Mouse (Mus musculus) embryonic fibroblast, embryonic 13.5 days (primary cell): Measurements from ENCODE around the gene Picalm. TPM values are rescaled to one million over a fixed set of nuclear protein-coding genes. Genes with fewer than 3 reads are reported as not detected.

Experiments used
- H3K27ac ChIP-seq: 2 replicates; pipeline ENCODE4 v1.5.1; 2012; ENCODE audit warnings: low read length, control low read depth, inconsistent platforms; ENCODE audit not compliant: insufficient read depth
- H3K4me1 ChIP-seq: 2 replicates; pipeline ENCODE4 v1.6.1; 2011; ENCODE audit warnings: low read length; ENCODE audit not compliant: control insufficient read depth, insufficient read depth
- H3K4me3 ChIP-seq: 2 replicates; pipeline ENCODE4 v1.5.1; 2011; ENCODE audit warnings: mild to moderate bottlenecking, control low read depth, low read length; ENCODE audit not compliant: insufficient read depth
- CTCF ChIP-seq: IDR thresholded peaks from 2 replicates; pipeline ENCODE4 v1.5.1; 2011; ENCODE audit warnings: mild to moderate bottlenecking, control low read depth, low read length, moderate library complexity, borderline replicate concordance; ENCODE audit not compliant: insufficient read depth
- POLR2A ChIP-seq: IDR thresholded peaks from 2 replicates; pipeline ENCODE4 v1.6.1; 2011; ENCODE audit warnings: low read depth, mild to moderate bottlenecking, control low read depth, low read length, moderate library complexity
- polyA plus RNA-seq: library from polyadenylated mRNA; stranded (reverse); fragments of >200 nt; gene quantifications from 2 replicates; pipeline ENCODE4 v1.2.4, GENCODE M21; 2011; ENCODE audit warnings: low read depth; ENCODE audit not compliant: missing spikeins, insufficient read length

Picalm gene
- polyA plus RNA-seq, 1 experiment: 615 TPM

DNA sequence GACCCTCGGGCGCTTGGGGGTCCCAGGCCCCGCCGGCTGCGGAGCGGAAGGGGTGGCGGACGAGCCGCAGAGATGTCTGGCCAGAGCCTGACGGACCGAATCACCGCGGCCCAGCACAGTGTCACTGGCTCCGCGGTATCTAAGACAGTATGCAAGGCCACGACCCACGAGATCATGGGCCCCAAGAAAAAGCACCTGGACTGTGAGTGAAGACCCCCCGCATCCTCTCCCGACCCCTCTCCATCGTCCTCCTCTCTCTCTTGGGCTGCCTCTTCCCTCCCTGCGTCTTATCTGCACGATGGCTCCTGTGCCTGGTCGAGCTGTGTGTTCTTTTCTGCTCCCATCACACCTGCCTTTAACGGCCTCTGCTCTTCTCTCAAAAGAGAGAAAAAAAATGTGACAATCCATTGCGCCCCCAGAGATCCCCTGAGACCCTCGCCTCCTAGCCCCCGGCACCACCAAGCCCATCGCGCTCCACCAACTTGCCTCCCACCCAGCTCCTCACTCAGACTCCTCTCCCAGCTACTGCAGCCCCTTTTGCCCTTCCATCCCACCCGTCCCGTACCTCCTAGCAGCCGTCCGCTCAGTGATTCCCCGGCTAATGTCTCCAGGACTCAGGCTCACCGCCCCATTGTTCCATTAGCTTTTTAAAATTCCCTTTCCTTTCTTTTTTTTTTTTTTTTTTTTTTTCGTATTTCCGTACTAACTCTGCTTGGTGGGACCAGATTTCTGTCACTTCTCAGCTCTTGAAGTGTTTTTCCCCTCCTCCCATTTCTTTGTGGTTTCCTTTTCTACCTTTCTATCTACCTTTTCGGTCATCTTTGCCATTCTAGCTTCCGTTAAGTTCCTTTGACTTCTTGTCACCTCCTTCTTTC is 725 bp downstream of the Picalm start:
- TF ChIP-seq CTCF (no peak), POLR2A (peak; percentile 38; the same call in 1 of the 2 replicates)
- Histone ChIP-seq H3K4me3 (peak overlapping the region; percentile 89), H3K27ac (peak overlapping the region; percentile 82), H3K4me1 (peaks cover 2% of the 10 kb centered on the region)

DNA sequence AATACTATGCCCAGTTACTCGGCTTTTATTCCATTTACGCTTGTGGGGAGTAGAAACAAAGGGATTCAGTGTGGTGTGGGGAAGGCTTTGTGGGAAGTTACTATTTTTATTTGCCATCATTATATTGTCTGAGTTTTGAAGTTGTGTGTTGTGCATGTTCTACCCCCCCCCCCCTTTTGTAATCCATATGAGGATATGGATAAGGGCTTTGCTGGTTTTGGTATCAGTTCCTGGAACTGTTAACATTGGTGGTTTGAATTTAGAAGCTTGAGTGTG is 1.3 kb downstream of the Picalm start:
- H3K4me1 ChIP-seq: peaks cover 2% of the 10 kb centered on the region
- peak overlapping the region; percentile 82 for H3K27ac ChIP-seq
- peak overlapping the region; percentile 89 for H3K4me3 ChIP-seq
- TF ChIP-seq CTCF (no peak), POLR2A (no peak)

DNA sequence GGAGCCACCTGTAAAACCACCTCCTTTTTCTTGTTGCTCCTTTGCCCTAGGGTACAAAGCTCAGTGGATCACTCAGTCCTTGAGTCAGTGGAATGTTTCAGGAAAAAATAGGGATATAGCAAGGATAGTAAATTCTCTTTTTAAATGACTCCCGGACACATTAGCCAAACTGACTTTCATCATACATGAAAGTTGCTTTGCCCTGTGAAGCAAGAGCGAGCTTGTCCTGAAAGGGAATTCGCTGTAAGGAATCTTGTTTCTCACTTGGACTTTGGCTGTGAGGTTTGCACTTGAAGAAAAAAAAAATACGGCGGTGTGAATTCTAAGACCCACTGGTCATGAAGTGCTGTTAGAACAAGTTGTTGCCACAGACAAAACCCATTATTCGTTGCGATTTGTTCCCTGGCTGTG is 1.8 kb downstream of the Picalm start:
- peak overlapping the region; percentile 82 for H3K27ac ChIP-seq
- no peak for TF ChIP-seq CTCF
- peak; percentile 41; the same call in 1 of the 2 replicates for TF ChIP-seq POLR2A
- H3K4me1 ChIP-seq: peaks cover 2% of the 10 kb centered on the region
- peak overlapping the region; percentile 89 for H3K4me3 ChIP-seq

DNA sequence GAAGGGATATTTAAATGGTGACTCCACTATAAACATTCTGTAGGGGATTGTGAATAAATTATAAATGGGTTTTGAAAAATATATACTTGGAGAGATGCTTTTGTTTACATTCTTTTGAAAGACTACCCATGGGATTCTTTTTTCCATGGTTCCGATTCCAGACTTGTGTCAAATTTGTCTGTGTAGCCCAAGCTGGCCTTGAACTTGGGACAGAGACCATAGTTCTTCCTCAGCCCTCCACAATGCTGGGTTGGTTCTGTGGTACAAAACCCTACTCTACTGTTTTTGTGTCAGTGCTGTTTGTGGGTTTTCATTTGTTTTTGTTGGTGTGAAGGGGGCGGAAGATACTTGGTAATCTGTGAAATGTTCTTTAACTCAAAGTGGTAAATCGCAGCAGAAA is 2.3 kb downstream of the Picalm start:
- Histone ChIP-seq H3K4me3 (peak overlapping the region; percentile 89), H3K27ac (peak overlapping the region; percentile 82), H3K4me1 (peaks cover 2% of the 10 kb centered on the region)
- TF ChIP-seq CTCF: no peak
- no peak for TF ChIP-seq POLR2A

DNA sequence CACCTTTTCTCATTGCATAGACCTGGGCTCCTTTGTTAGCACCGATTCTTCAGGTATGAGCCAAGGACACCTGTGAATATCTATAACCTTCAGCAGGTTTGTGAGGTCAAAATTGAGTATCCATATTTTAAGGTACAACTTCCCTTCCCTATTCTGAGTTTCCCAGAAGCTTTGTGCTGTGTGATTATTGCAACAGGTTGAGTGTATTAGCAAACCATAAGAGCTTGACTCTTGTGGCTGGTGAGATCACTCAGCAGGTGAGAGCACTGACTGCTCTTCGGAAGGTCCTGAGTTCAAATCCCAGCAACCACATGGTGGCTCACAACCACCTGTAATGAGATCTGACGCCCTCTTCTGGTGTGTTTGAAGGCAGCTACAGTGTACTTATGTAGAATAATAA is 6.7 kb downstream of the Picalm start:
- TF ChIP-seq POLR2A (no peak), CTCF (no peak)
- Histone ChIP-seq H3K27ac (no peak overlapping the region), H3K4me3 (no peak overlapping the region), H3K4me1 (peaks cover 2% of the 10 kb centered on the region)

DNA sequence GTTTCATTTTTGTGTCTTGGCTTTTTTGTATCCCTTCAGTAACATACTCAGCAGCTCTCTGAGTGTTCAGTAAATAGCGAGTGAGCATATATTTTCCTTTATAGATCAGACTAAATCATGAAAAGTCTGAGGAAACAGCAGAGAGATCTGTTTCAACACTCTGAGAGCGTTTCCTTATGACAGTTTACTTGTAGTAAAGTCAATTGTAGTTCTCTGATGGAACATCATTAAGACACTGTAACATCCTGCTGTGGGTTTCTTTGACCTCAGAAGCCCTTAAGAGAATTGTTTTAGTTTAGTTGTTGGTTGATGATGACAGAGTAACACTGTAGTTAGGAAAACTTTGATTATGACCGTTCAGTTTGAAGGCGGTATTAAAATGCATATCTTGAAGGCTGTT is 8.3 kb downstream of the Picalm start:
- no peak for TF ChIP-seq POLR2A
- TF ChIP-seq CTCF: no peak
- Histone ChIP-seq H3K4me3 (no peak overlapping the region), H3K4me1 (no peaks in the 10 kb centered on the region; the same call in none of the 2 replicates), H3K27ac (no peak overlapping the region)

DNA sequence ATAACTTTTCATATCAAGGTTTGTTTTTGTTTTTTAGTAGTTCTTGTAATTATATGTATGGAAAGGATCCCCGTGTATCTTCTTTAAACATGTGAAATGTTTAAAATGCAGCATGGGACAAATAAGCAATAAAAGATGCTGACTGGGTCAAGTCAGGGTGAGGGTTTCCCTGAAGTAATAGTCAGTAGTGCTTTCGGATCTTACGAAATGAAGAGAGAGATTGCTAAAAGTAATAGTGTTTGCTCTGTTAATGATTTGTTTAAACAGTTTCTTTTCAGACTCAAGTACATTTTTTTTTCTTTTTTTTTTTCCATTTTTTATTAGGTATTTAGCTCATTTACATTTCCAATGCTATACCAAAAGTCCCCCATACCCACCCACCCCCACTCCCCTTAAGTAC is 10.3 kb downstream of the Picalm start:
- TF ChIP-seq POLR2A (no peak), CTCF (no peak)
- peaks cover 2% of the 10 kb centered on the region for H3K4me1 ChIP-seq

DNA sequence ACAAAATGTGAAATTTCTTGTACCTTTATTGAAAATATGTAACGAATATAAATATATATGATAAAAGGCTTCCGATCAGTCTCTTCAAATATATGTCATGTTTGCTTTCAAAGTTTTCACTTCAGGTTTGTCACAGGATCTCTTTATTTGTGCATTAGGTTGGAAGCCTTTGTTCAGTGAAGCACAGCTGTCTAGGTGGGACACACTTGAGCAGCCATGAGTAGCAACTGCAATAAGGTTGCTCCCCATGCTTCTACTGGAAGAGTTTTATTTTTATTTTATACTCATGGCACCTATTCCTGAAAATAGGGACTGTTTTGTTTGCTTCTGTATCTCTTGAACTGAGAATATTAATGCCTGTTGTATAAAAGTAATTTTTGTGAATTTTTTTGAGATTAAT is 14.3 kb downstream of the Picalm start:
- no peak overlapping the region for H3K27ac ChIP-seq
- H3K4me1 ChIP-seq: peaks cover 17% of the 10 kb centered on the region
- no peak overlapping the region for H3K4me3 ChIP-seq
- TF ChIP-seq CTCF (no peak), POLR2A (no peak)

More for the DNA sequence above, 10.3 kb downstream of the Picalm start:
- Histone ChIP-seq H3K4me3 (no peak overlapping the region), H3K27ac (no peak overlapping the region)

DNA sequence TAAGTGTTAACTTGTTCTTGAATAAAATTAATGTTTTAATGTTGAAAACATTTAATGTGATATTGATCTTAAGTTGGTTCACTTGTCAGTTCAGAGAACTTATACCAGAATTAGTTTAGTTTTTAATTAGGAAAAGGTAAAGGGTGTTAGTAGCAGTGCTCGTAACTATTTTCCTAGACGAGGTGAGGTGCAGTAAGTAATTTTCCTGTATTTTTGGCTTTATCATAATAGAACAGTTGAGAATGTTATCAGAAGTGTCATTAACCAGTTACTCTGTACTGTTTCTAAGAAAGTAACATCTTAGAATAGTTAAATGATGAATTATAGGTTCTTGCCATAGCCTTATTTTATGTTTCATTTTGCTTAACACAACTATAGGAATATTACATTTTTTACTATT is 15.0 kb downstream of the Picalm start:
- Histone ChIP-seq H3K4me1 (peaks cover 17% of the 10 kb centered on the region), H3K27ac (no peak overlapping the region), H3K4me3 (no peak overlapping the region)
- TF ChIP-seq POLR2A: no peak
- TF ChIP-seq CTCF: no peak

DNA sequence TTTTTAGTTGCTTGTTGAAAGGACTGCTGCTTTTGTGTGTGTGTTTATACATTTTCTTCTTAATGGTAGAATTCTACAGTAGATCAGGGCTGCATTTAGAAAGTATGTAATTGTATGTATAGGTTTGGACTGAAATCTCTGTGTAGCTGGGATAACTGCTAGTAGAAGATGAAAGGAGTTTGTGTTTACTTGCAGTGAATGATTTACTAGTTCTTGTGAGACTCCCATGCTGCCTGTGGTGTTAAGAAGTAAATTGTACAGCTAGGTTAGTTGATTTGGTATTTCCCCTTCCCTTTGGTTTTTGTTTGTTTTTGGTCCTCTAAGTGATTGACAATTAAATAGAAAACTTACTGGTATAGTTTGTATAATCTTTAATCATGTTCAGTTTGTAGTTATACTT is 15.4 kb downstream of the Picalm start:
- no peak overlapping the region for H3K27ac ChIP-seq
- TF ChIP-seq POLR2A: no peak
- no peak for TF ChIP-seq CTCF
- peaks cover 17% of the 10 kb centered on the region for H3K4me1 ChIP-seq
- H3K4me3 ChIP-seq: no peak overlapping the region

DNA sequence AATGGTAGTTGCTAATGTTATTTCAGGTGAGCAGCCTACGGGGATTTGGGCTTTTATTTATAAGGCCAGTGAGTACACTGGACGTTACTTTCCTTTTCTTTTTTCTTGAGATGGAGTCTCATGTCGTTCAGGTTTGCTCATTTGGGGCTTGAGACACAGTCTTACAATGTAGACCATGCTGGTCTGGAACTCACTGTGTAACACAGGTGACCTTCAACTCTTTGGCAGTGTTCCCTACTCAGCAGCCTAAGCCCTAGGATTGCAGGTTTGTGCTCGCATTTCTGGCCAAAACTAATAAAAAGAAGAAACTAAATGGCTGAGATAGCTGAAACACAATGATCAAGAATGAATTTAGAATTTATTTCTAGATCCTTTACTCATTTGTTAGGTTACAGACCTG is 15.9 kb downstream of the Picalm start:
- Histone ChIP-seq H3K27ac (peak overlapping the region; percentile 67), H3K4me1 (peaks cover 17% of the 10 kb centered on the region), H3K4me3 (no peak overlapping the region)
- no peak for TF ChIP-seq CTCF
- no peak for TF ChIP-seq POLR2A

DNA sequence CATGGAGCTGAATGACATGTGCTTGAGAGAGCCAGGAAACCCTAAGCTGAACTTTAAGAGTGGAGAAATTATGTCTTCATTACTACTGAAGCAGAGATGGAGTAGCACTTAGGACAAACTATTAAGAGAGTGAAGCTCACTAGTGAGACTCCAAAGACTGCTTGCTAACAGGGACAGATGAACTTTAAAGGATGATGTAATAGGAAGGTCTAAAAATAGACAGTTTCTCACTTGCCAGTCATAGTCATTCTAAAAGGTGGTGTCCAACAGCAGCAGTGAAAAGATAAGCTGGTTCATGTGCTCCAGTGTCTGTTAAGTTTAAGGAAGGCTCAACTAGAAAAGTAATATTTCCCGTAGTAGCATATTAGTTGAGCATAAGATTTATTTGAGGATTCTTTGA is 16.3 kb downstream of the Picalm start:
- Histone ChIP-seq H3K27ac (peak overlapping the region; percentile 67), H3K4me3 (no peak overlapping the region), H3K4me1 (peaks cover 17% of the 10 kb centered on the region)
- no peak for TF ChIP-seq POLR2A
- no peak for TF ChIP-seq CTCF
